Mouse (Mus musculus) heart, postnatal 0 days (tissue): ENCODE data around the gene Psme2.
A peak's percentile ranks its signal among the peaks of the same experiment; 100 is the strongest.

Experiments
- CTCF ChIP-seq: IDR thresholded peaks from 2 replicates; pipeline ENCODE4 v1.5.1; 2016; ENCODE audit warnings: antibody characterized with exemption, control low read depth, low read depth
- EP300 ChIP-seq: IDR thresholded peaks from 2 replicates; pipeline ENCODE4 v1.6.1; 2016; ENCODE audit warnings: antibody characterized with exemption, low read depth

DNA sequence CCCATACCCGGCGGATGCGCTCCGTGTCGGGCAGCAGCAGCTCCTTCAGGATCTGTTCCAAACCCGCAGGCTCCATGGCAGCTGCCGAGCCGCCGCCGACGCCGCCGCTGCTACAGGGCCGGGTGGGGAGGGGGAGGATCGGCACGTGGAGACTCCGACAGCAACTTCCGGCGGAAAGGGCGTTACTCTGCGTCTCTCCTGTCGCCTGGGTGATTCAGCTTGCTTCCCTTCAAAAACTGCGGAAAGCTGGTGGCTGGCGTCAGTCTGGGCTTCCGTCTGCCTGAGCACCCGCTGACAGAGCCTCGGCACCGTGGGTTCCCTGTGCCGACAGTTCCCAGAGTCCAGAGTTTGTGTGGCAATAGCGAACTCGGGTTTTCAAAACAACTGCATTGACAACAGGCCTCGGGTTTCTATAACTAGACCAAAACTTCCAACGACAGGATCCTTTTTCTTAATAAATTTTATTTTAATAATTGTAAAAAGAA lies 44.7 kb upstream of the Psme2 start, which contains the start of gene Ipo4:
- TF ChIP-seq CTCF (no peak), EP300 (peak; percentile 79; the same call in 1 of the 2 replicates)
